Mouse (Mus musculus): ENCODE measurements at regions not wholly inside any gene's neighbourhood (a gene's known extent, or its start where the extent isn't known, plus 50 kb on each side); places are given as distances from the start of the nearest gene placed in this dataset.

DNA sequence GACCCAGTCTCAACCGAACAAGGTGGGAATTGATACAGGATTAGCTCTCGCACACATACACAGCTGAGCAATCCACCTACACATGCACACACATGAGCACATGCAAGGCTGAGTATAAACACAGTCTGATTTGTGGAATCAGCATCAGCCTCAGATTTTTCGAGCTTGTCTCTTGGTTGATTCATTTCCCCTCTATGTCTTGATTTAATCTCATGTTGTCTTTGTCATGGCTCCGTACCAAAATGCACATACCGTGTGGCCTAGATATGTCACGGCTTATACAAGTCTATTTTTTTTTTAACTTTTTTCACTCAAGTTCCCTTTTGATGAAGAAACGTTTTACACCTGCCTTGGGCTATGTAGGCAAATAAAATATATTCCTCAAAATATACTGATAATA is 88.6 kb upstream of the Mycn start:
- Histone ChIP-seq H3K4me1 (replicated peaks; ENCODE audit: control insufficient read depth, insufficient read depth, low read length) (no peaks in the 10 kb centered on the region), H3K36me3 (ENCODE audit: control insufficient read depth, insufficient read depth, low read length) (no peaks in the 10 kb centered on the region), H3K4me3 (ENCODE audit: control insufficient read depth, insufficient read depth, low read length) (no peak overlapping the region), H3K27me3 (ENCODE audit: control insufficient read depth, insufficient read depth, low read length) (no peaks in the 10 kb centered on the region), H3K27ac (ENCODE audit: control insufficient read depth, insufficient read depth, low read length) (no peak overlapping the region)
- TF ChIP-seq CTCF (IDR thresholded peaks at IDR 0.05; ENCODE audit: borderline replicate concordance, control insufficient read depth, extremely low read depth, insufficient read depth, low read length, poor library complexity) (no peak), POLR2A (IDR thresholded peaks at IDR 0.05; ENCODE audit: control insufficient read depth, extremely low read depth, insufficient read depth, low read length, poor library complexity) (no peak)
- DNase-seq: no peak
- 86% methylated on average over 7 of the region's 7 CpGs for WGBS

DNA sequence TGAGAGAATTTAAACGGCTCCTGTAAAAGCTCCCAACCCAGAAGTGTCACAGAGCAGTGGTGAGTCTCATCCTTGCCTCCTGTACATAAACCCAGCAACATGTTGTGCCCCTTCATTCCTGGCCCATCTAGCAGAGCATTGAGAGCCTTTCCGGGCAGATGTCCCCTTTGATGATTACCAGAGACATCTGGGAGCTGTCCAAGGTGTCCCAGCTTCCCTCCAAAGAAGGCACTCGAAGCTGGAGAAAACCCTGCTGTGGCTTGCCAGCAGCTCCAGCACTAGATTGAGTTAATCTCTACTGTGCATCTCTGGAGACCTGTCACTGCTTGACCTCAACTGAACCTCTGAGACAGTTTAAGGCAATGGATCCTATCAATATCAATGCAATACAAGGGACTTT is 86.4 kb upstream of the Mycn start:
- Histone ChIP-seq H3K4me1 (replicated peaks; ENCODE audit: control insufficient read depth, insufficient read depth, low read length) (no peaks in the 10 kb centered on the region), H3K27ac (ENCODE audit: control insufficient read depth, insufficient read depth, low read length) (no peak overlapping the region), H3K27me3 (ENCODE audit: control insufficient read depth, insufficient read depth, low read length) (no peaks in the 10 kb centered on the region), H3K4me3 (ENCODE audit: control insufficient read depth, insufficient read depth, low read length) (no peak overlapping the region), H3K36me3 (ENCODE audit: control insufficient read depth, insufficient read depth, low read length) (no peaks in the 10 kb centered on the region)
- DNase-seq: no peak
- TF ChIP-seq CTCF (IDR thresholded peaks at IDR 0.05; ENCODE audit: borderline replicate concordance, control insufficient read depth, extremely low read depth, insufficient read depth, low read length, poor library complexity): no peak
- 45% methylated on average over 3 of the region's 3 CpGs for WGBS

- Histone ChIP-seq H3K4me3 (ENCODE audit: control insufficient read depth, insufficient read depth, low read length) (no peak overlapping the region), H3K27me3 (ENCODE audit: control insufficient read depth, insufficient read depth, low read length) (no peaks in the 10 kb centered on the region), H3K36me3 (ENCODE audit: control insufficient read depth, insufficient read depth, low read length) (no peaks in the 10 kb centered on the region), H3K27ac (ENCODE audit: control insufficient read depth, insufficient read depth, low read length) (no peak overlapping the region), H3K4me1 (replicated peaks; ENCODE audit: control insufficient read depth, insufficient read depth, low read length) (no peaks in the 10 kb centered on the region)
- WGBS: 81% methylated on average over 7 of the region's 7 CpGs
- no peak for DNase-seq
- no peak for TF ChIP-seq POLR2A (IDR thresholded peaks at IDR 0.05; ENCODE audit: control insufficient read depth, extremely low read depth, insufficient read depth, low read length, poor library complexity)
- no peak for TF ChIP-seq CTCF (IDR thresholded peaks at IDR 0.05; ENCODE audit: borderline replicate concordance, control insufficient read depth, extremely low read depth, insufficient read depth, low read length, poor library complexity)
Observed at GRCm38 (mm10) chr12:13026041-13026580, 84.4 kb upstream of the Mycn start.

DNA sequence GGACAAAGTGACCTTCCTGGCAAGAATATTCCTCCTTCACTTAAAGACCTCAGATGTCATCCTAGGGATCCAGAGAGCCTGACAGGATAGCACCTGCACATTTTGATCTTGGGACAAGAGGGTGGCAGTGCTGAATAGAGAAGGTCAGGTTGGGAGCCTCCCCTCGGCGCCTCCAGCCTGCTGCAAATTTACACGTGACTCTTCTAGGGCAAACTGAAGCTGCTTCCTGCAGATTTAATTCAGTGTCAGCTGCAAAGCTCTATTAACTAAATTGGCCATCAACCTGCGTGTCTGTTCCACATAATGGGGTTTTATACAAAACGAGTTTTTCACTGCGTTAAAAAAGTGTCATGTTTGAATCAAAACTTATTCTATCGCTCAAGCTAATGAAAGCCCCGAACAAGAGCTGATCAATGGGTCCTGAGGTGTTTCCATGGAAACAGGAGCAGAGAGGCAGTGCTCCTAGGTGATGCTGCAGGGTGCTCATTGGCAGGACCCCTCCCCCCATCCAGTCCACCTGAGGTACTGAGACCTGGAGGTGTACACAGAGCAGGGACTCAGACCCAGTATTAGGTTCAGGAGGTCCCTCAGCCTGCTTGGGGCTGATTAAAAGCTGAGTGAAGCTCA is 82.6 kb upstream of the Mycn start:
- WGBS: 84% methylated on average over 8 of the region's 8 CpGs
- H3K4me1 ChIP-seq (replicated peaks; ENCODE audit: control insufficient read depth, insufficient read depth, low read length): no peaks in the 10 kb centered on the region
- H3K27ac ChIP-seq (ENCODE audit: control insufficient read depth, insufficient read depth, low read length): no peak overlapping the region
- no peaks in the 10 kb centered on the region for H3K36me3 ChIP-seq (ENCODE audit: control insufficient read depth, insufficient read depth, low read length)
- no peak overlapping the region for H3K4me3 ChIP-seq (ENCODE audit: control insufficient read depth, insufficient read depth, low read length)
- H3K27me3 ChIP-seq (ENCODE audit: control insufficient read depth, insufficient read depth, low read length): no peaks in the 10 kb centered on the region
- TF ChIP-seq POLR2A (IDR thresholded peaks at IDR 0.05; ENCODE audit: control insufficient read depth, extremely low read depth, insufficient read depth, low read length, poor library complexity) (no peak), CTCF (IDR thresholded peaks at IDR 0.05; ENCODE audit: borderline replicate concordance, control insufficient read depth, extremely low read depth, insufficient read depth, low read length, poor library complexity) (no peak)
- DNase-seq: no peak

GRCm38 (mm10) chr12:13011023-13011761 is 69.5 kb upstream of the Mycn start:
- no peak for DNase-seq
- Histone ChIP-seq H3K27ac (ENCODE audit: control insufficient read depth, insufficient read depth, low read length) (no peak overlapping the region), H3K36me3 (ENCODE audit: control insufficient read depth, insufficient read depth, low read length) (no peaks in the 10 kb centered on the region), H3K4me1 (replicated peaks; ENCODE audit: control insufficient read depth, insufficient read depth, low read length) (no peaks in the 10 kb centered on the region), H3K27me3 (ENCODE audit: control insufficient read depth, insufficient read depth, low read length) (no peaks in the 10 kb centered on the region), H3K4me3 (ENCODE audit: control insufficient read depth, insufficient read depth, low read length) (no peak overlapping the region)
- 91% methylated on average over 9 of the region's 9 CpGs for WGBS
- TF ChIP-seq POLR2A (IDR thresholded peaks at IDR 0.05; ENCODE audit: control insufficient read depth, extremely low read depth, insufficient read depth, low read length, poor library complexity): no peak
- no peak for TF ChIP-seq CTCF (IDR thresholded peaks at IDR 0.05; ENCODE audit: borderline replicate concordance, control insufficient read depth, extremely low read depth, insufficient read depth, low read length, poor library complexity)

GRCm38 (mm10) chr12:13010405-13010804 is 68.7 kb upstream of the Mycn start:
- no peaks in the 10 kb centered on the region for H3K27me3 ChIP-seq (ENCODE audit: control insufficient read depth, insufficient read depth, low read length)
- no peak for TF ChIP-seq POLR2A (IDR thresholded peaks at IDR 0.05; ENCODE audit: control insufficient read depth, extremely low read depth, insufficient read depth, low read length, poor library complexity)
- no peak for TF ChIP-seq CTCF (IDR thresholded peaks at IDR 0.05; ENCODE audit: borderline replicate concordance, control insufficient read depth, extremely low read depth, insufficient read depth, low read length, poor library complexity)
- no peaks in the 10 kb centered on the region for H3K4me1 ChIP-seq (replicated peaks; ENCODE audit: control insufficient read depth, insufficient read depth, low read length)
- no peak overlapping the region for H3K27ac ChIP-seq (ENCODE audit: control insufficient read depth, insufficient read depth, low read length)
- no peak overlapping the region for H3K4me3 ChIP-seq (ENCODE audit: control insufficient read depth, insufficient read depth, low read length)
- 96% methylated on average over 3 of the region's 3 CpGs for WGBS
- no peaks in the 10 kb centered on the region for H3K36me3 ChIP-seq (ENCODE audit: control insufficient read depth, insufficient read depth, low read length)
- no peak for DNase-seq
